Mouse (Mus musculus) heart, adult 2 months (tissue): Measurements from ENCODE around the gene Tango6. TPM values are rescaled to one million over a fixed set of nuclear protein-coding genes. Genes with fewer than 3 reads are reported as not detected.

ENCODE experiments used
- DNase-seq, 2 experiments: peaks; one replicate each; pipeline ENCODE4 v3.0.0; 2021
- H3K27ac ChIP-seq: fragments of 200-600 bp; 2 replicates; pipeline ENCODE4 v1.8.1; 2022
- H3K27me3 ChIP-seq: fragments of 200-500 bp; 2 replicates; pipeline ENCODE4 v1.6.1; 2012; ENCODE audit warnings: mild to moderate bottlenecking, low read length, inconsistent platforms, mixed read lengths; ENCODE audit not compliant: control insufficient read depth, insufficient read depth
- H3K36me3 ChIP-seq: fragments of 200-500 bp; 2 replicates; pipeline ENCODE4 v1.6.1; 2012; ENCODE audit warnings: low read length, inconsistent platforms; ENCODE audit not compliant: control insufficient read depth, insufficient read depth
- H3K4me1 ChIP-seq: fragments of 200-500 bp; 2 replicates; pipeline ENCODE4 v1.6.1; 2011; ENCODE audit warnings: low read length; ENCODE audit not compliant: control insufficient read depth, insufficient read depth
- H3K4me3 ChIP-seq: fragments of 200-600 bp; 2 replicates; pipeline ENCODE4 v1.8.1; 2022
- H3K79me2 ChIP-seq: fragments of 200-500 bp; replicated peaks from 2 replicates; pipeline ENCODE4 v1.6.1; 2012; ENCODE audit warnings: mild to moderate bottlenecking, inconsistent platforms, low read length, moderate library complexity, mixed read lengths; ENCODE audit not compliant: control insufficient read depth, insufficient read depth
- H3K9ac ChIP-seq: fragments of 200-500 bp; 2 replicates; pipeline ENCODE4 v1.6.1; 2012; ENCODE audit warnings: low read depth, mild to moderate bottlenecking, control low read depth, inconsistent platforms, low read length, mixed read lengths
- CTCF ChIP-seq: fragments of 200-600 bp; IDR thresholded peaks from 2 replicates; pipeline ENCODE4 v1.8.1; 2022; ENCODE audit warnings: antibody characterized with exemption, mild to moderate bottlenecking, moderate library complexity
- EP300 ChIP-seq: fragments of 200-500 bp; IDR thresholded peaks from 2 replicates; pipeline ENCODE4 v1.6.1; 2011; ENCODE audit warnings: low read depth, low read length, control low read depth; ENCODE audit not compliant: insufficient read depth
- POLR2A ChIP-seq: fragments of 200-500 bp; IDR thresholded peaks from 2 replicates; pipeline ENCODE4 v1.6.1; 2011; ENCODE audit warnings: mild to moderate bottlenecking, low read depth, low read length, control low read depth; ENCODE audit not compliant: insufficient read depth
- WGBS: fragments of 180-500 bp; shearing (Covaris S2); methylation state at CpG from one replicate; pipeline ENCODE4 v1.1.7; 2018; 5-methylcytosine and 5-hydroxymethylcytosine counted together
- intact Hi-C: fragments of 180-260 bp; cut with DNase I; formaldehyde crosslinking; loops from one replicate; pipeline ENCODE4 v1.15.1; 2025
- polyA plus RNA-seq: library from polyadenylated mRNA; depleted of rRNA; stranded (reverse); fragments of >200 nt; gene quantifications from 2 replicates; pipeline ENCODE4 v1.2.3, GENCODE M21; 2012
- total RNA-seq, 2 experiments: library from RNA; stranded (reverse); gene quantifications; 2 replicates each; pipeline ENCODE4 v1.2.3; 2021

Tango6 gene
- total and polyA plus RNA-seq, 3 experiments: 5.2 to 10.5 (median 10.2) TPM

DNA sequence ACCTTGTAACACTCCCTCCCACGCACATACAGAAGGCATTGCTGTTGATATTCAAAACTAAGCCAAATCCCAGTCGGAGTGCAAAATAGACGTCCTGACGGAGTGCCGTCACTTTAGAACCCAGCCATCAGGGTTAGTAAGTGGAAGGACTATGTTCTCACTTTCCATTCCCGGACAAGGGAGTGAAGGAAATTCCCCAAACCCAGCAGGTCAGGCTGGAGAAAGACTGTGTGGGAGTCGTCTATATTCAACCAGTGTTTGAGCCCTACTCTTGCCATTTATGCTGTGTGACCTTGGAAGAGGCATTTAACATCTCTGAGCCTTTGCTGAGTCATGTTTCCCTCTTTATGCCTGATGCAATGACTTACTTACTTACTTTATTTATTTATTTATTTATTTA lies 42.7 kb upstream of the Tango6 start:
- Histone ChIP-seq H3K79me2 (no peaks in the 10 kb centered on the region), H3K27ac (no peak overlapping the region), H3K27me3 (no peaks in the 10 kb centered on the region), H3K9ac (no peak overlapping the region), H3K4me3 (no peak overlapping the region), H3K36me3 (no peaks in the 10 kb centered on the region), H3K4me1 (no peaks in the 10 kb centered on the region)
- no peak for DNase-seq
- intact Hi-C loops: no loop called here
- TF ChIP-seq POLR2A: no peak
- TF ChIP-seq EP300: no peak
- no peak for TF ChIP-seq CTCF
- 75% methylated on average over 7 of the region's 7 CpGs for WGBS

DNA sequence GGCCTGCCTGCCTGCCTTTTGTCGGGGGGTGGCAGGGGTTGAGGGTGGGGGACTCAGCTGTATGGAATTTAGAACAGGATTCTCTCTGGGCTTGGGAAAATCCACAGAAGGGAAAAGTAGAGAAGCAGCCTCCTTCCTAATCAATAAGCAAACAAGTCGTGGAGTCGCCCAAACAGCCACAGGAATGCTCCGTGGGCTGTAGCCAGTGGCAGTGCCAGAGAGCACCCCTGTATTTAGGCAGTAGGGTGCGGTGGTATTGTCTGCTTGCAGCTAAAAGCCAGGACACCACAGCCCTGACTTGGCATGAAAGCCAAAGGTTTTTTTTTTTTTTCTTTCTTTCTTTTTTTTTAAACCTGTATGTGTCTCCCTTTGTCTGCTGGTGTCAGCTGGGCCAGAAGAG lies 41.9 kb upstream of the Tango6 start:
- Histone ChIP-seq H3K4me1 (no peaks in the 10 kb centered on the region), H3K9ac (no peak overlapping the region), H3K79me2 (no peaks in the 10 kb centered on the region), H3K27me3 (no peaks in the 10 kb centered on the region), H3K36me3 (no peaks in the 10 kb centered on the region), H3K27ac (no peak overlapping the region), H3K4me3 (no peak overlapping the region)
- DNase-seq: no peak
- 71% methylated on average over 5 of the region's 5 CpGs for WGBS
- TF ChIP-seq POLR2A (no peak), CTCF (no peak), EP300 (no peak)
- intact Hi-C loops: no loop called here

DNA sequence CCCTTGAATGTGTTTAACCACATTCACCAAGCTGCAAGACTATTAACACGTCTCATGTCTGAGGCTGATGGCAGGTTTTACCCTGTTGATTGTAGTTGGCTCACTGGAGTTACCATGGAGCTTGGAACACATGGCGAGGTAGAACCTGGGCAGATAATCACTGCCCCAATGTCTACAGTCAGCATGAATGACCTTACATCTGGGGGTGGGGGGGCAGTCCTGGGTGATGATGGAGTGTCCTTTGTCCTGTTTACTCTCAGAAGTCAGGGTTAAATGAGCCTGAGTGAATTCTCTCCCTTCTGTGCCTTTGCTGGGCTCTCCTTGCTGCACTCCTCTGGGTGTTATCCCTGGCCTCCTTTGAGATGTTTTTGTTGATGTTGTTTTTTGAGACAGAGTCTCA lies 40.7 kb upstream of the Tango6 start:
- TF ChIP-seq POLR2A (no peak), EP300 (no peak), CTCF (no peak)
- no peak for DNase-seq
- Histone ChIP-seq H3K27ac (no peak overlapping the region), H3K27me3 (no peaks in the 10 kb centered on the region), H3K9ac (no peak overlapping the region), H3K4me1 (no peaks in the 10 kb centered on the region), H3K79me2 (no peaks in the 10 kb centered on the region), H3K36me3 (no peaks in the 10 kb centered on the region), H3K4me3 (no peak overlapping the region)
- intact Hi-C loops: no loop called here
- WGBS: 91% methylated on average over 2 of the region's 2 CpGs

DNA sequence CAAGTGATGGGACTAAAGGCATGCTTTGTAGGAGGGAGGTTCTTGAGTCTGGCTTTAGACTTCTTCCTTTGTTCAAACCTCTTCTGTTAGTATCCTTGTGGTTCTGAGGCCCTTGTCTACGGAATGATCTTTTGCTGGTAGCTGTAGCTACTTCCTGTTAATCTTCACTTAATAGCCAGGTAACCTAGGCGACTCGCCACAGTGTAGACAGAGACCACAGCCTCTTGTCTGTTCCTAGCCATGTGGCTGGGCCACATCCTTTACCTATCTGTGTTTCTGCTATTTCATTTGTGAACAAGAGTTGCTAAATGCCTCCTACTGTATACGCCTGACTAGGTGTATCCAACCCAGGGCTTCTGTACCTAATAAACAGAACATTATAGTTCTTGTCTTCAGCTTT lies 39.8 kb upstream of the Tango6 start:
- Histone ChIP-seq H3K9ac (no peak overlapping the region), H3K27ac (no peak overlapping the region), H3K79me2 (no peaks in the 10 kb centered on the region), H3K36me3 (no peaks in the 10 kb centered on the region), H3K4me3 (no peak overlapping the region), H3K27me3 (no peaks in the 10 kb centered on the region), H3K4me1 (no peaks in the 10 kb centered on the region)
- DNase-seq: no peak
- intact Hi-C loops: no loop called here
- 77% methylated on average over 4 of the region's 4 CpGs for WGBS
- TF ChIP-seq CTCF (no peak), POLR2A (no peak), EP300 (no peak)

DNA sequence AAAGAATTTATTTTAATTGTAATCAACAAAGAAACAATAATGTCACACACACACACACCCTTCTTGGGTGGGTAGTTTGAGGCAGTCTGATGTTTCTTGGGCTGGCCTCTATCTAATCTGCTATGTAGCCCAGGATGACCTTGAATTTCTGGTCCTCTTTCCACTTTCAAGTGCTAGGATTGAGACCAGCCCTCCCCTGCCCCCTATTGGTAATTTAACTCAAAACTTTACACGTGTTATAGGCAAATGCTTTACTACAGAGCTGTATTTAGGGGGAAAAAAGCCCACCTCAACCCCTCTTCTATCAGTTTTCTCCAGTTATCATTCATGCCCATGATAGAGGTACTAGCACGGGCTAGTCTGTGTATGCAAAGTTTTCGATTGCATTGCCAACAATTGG lies 37.9 kb upstream of the Tango6 start:
- DNase-seq: no peak
- H3K4me1 ChIP-seq: no peaks in the 10 kb centered on the region
- H3K9ac ChIP-seq: no peak overlapping the region
- 76% methylated on average over 3 of the region's 3 CpGs for WGBS
- H3K4me3 ChIP-seq: no peak overlapping the region
- no peaks in the 10 kb centered on the region for H3K27me3 ChIP-seq
- H3K36me3 ChIP-seq: no peaks in the 10 kb centered on the region
- no peak for TF ChIP-seq CTCF
- no peak for TF ChIP-seq POLR2A
- no peak for TF ChIP-seq EP300
- no peaks in the 10 kb centered on the region for H3K79me2 ChIP-seq
- intact Hi-C loops: loop anchor here (5.0 kb wide), 1 partner anchor 233 kb away; no protein-coding TSS in a partner anchor
- no peak overlapping the region for H3K27ac ChIP-seq

DNA sequence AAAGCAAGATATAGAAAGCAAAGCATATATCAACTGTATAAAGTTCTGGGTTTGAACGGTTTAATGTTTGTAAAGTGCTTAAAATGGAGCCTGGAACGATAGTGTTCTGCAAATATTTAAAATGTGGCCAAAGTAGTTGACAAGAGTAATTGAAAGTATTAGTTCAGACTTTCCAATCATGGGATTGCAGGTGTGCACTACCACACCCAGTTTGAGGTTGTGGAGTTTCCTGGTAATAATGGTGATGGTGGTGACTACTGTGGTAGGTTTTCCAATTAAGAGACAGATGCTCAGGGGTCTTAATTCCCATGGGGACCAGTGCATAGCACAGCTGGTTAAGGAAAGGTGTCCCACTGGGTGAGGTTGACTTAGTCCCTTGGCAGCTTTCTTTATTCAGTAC lies 36.7 kb upstream of the Tango6 start:
- TF ChIP-seq CTCF: no peak
- TF ChIP-seq POLR2A: no peak
- no peak overlapping the region for H3K9ac ChIP-seq
- no peak overlapping the region for H3K4me3 ChIP-seq
- H3K36me3 ChIP-seq: no peaks in the 10 kb centered on the region
- H3K27ac ChIP-seq: no peak overlapping the region
- no peaks in the 10 kb centered on the region for H3K27me3 ChIP-seq
- intact Hi-C loops: loop anchor here (2.0 to 5.0 kb wide), 2 partner anchors 85 to 234 kb away; no protein-coding TSS in a partner anchor
- H3K4me1 ChIP-seq: no peaks in the 10 kb centered on the region
- no peak for DNase-seq
- 91% methylated on average over 2 of the region's 2 CpGs for WGBS
- no peaks in the 10 kb centered on the region for H3K79me2 ChIP-seq
